Mouse (Mus musculus) frontal cortex, adult (tissue): ENCODE results near the gene Snx27.

Experiments used
- ATAC-seq: cut with Nextera tagmentation; 2 replicates; pipeline ENCODE4 v1.9.2; 2017; ENCODE audit warnings: mild to moderate bottlenecking, moderate library complexity, mixed read lengths; ENCODE audit not compliant: low TSS enrichment

The Snx27 gene

GRCm38 (mm10) chr3:94477444-94477843 lies 105.1 kb downstream of the Snx27 start:
- peak; percentile 62 for ATAC-seq

GRCm38 (mm10) chr3:94476301-94477035 lies 106.0 kb downstream of the Snx27 start:
- ATAC-seq: no peak

GRCm38 (mm10) chr3:94473567-94474232 lies 108.8 kb downstream of the Snx27 start:
- ATAC-seq: no peak

- peak; percentile 21; the same call in 1 of the 2 replicates for ATAC-seq
Measured at GRCm38 (mm10) chr3:94473115-94473505, 109.4 kb downstream of the Snx27 start.

- ATAC-seq: peak; percentile 26
Measured at GRCm38 (mm10) chr3:94472447-94473114, 109.9 kb downstream of the Snx27 start.

GRCm38 (mm10) chr3:94468931-94469330 lies 113.6 kb downstream of the Snx27 start:
- no peak for ATAC-seq

GRCm38 (mm10) chr3:94465632-94466430 lies 116.7 kb downstream of the Snx27 start:
- peak; percentile 86 for ATAC-seq

- no peak for ATAC-seq
Measured at GRCm38 (mm10) chr3:94463926-94464578, 118.5 kb downstream of the Snx27 start.

- no peak for ATAC-seq
Measured at GRCm38 (mm10) chr3:94459834-94460233, 122.7 kb downstream of the Snx27 start.

GRCm38 (mm10) chr3:94457055-94457454 lies 125.5 kb downstream of the Snx27 start:
- ATAC-seq: peak; percentile 29; the same call in 1 of the 2 replicates

- peak; percentile 92 for ATAC-seq
Measured at GRCm38 (mm10) chr3:94456529-94457000, 126.0 kb downstream of the Snx27 start.

GRCm38 (mm10) chr3:94449377-94449776 lies 133.1 kb downstream of the Snx27 start:
- ATAC-seq: no peak
